Mouse (Mus musculus) intestine, embryonic 14.5 days (tissue): Measurements from ENCODE around the gene Nploc4. TPM values are rescaled to one million over a fixed set of nuclear protein-coding genes. Genes with fewer than 3 reads are reported as not detected.

ENCODE experiments used
- ATAC-seq: fragments of 200-750 bp; cut with Nextera tagmentation; replicated peaks from 2 replicates; pipeline ENCODE4 v1.8.0; 2017; ENCODE audit warnings: low read depth, moderate number of reproducible peaks, moderate TSS enrichment, moderate library complexity; ENCODE audit not compliant: low FRiP score, low TSS enrichment
- DNase-seq: peaks from one replicate; pipeline ENCODE4 v3.0.0-alpha.2; 2018; ENCODE audit warnings: low spot score
- H3K27ac ChIP-seq: fragments of 300-500 bp; sonication (generic); 2 replicates; pipeline ENCODE4 v1.5.1; 2014; ENCODE audit warnings: low read depth, mild to moderate bottlenecking, control low read depth
- H3K27me3 ChIP-seq: fragments of 300-500 bp; sonication (generic); replicated peaks from 2 replicates; pipeline ENCODE4 v1.6.1; 2014; ENCODE audit warnings: low read length, control low read depth; ENCODE audit not compliant: control insufficient read depth, insufficient read depth
- H3K36me3 ChIP-seq: fragments of 300-500 bp; sonication (generic); 2 replicates; pipeline ENCODE4 v1.6.1; 2014; ENCODE audit warnings: low read length, control low read depth; ENCODE audit not compliant: control insufficient read depth, insufficient read depth
- H3K4me1 ChIP-seq: fragments of 300-500 bp; sonication (generic); replicated peaks from 2 replicates; pipeline ENCODE4 v1.6.1; 2014; ENCODE audit warnings: low read length, control low read depth, mixed read lengths; ENCODE audit not compliant: control insufficient read depth, insufficient read depth
- H3K4me2 ChIP-seq: fragments of 300-500 bp; sonication (generic); 2 replicates; pipeline ENCODE4 v1.6.1; 2014; ENCODE audit warnings: low read length
- H3K4me3 ChIP-seq: fragments of 300-500 bp; sonication (generic); 2 replicates; pipeline ENCODE4 v1.5.1; 2014; ENCODE audit warnings: low read depth, low read length, control low read depth, mixed read lengths
- H3K9ac ChIP-seq: fragments of 300-500 bp; sonication (generic); 2 replicates; pipeline ENCODE4 v1.6.1; 2014; ENCODE audit warnings: mild to moderate bottlenecking, low read length
- H3K9me3 ChIP-seq: fragments of 300-500 bp; sonication (generic); 2 replicates; pipeline ENCODE4 v1.6.1; 2016; ENCODE audit warnings: low read length, control low read depth; ENCODE audit not compliant: control insufficient read depth
- WGBS: fragments of 180-500 bp; shearing (Covaris S2); extraction: QIAGEN DNeasy Blood & Tissue Kit; methylation state at CpG from one replicate; pipeline ENCODE4 v1.1.7; 2014; 5-methylcytosine and 5-hydroxymethylcytosine counted together
- polyA plus RNA-seq: library from polyadenylated mRNA; unstranded; fragments of >200 nt; fragmentation: Nextera tagmentation; extraction: Ambion mirVana; gene quantifications from 2 replicates; pipeline ENCODE4 v1.2.1, GENCODE M21; 2014

The Nploc4 gene
- polyA plus RNA-seq, 1 experiment from 2014 or later: 37.4 TPM

DNA sequence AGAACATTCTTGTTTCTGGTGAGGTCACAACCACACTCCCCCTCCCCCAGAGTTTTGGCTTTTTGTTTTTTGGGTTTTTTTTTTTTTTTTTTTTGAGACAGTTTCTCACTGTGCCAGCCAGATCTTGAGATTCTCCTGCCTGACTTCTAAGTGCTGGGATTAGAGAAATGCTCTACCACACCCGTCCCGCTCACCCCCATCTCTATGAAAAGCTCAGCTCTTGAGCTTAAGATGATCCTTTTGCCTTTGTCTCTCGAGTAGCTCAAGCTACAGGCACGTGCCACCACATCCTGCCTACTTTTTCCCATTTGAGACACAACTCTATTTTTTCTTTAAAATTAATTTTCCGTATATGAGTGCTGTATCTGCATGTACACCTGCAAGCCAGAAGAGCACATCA is 26.9 kb upstream of the Nploc4 start:
- Histone ChIP-seq H3K27me3 (no peaks in the 10 kb centered on the region), H3K36me3 (peaks cover 45% of the 10 kb centered on the region), H3K4me1 (peaks cover 19% of the 10 kb centered on the region), H3K9ac (no peak overlapping the region), H3K27ac (no peak overlapping the region), H3K4me3 (no peak overlapping the region), H3K9me3 (no peaks in the 10 kb centered on the region), H3K4me2 (no peak overlapping the region)
- ATAC-seq: no peak
- DNase-seq: no peak
- 93% methylated on average over 5 of the region's 5 CpGs for WGBS

DNA sequence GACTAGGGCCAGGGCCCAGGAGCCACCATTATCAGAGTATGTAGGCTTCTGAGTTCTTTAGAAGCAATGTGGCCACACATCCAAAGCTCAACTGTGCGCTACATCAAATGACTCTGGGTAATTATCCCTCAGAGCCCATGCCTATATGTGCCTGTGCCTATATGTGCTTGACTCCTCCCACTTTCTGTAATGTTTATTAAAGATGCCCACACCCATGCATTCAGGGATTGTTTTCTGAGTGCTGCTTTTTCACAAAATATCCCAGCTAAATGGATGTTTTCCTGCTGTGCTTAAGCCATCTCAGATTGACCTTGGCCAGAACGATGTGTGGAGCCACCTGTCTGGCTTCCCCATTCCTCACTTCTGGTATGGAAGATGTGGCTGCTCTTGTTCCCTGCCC is 26.0 kb upstream of the Nploc4 start:
- H3K9me3 ChIP-seq: no peaks in the 10 kb centered on the region
- H3K27me3 ChIP-seq: no peaks in the 10 kb centered on the region
- no peak overlapping the region for H3K4me2 ChIP-seq
- H3K27ac ChIP-seq: no peak overlapping the region
- WGBS: 90% methylated on average over 2 of the region's 2 CpGs
- H3K9ac ChIP-seq: no peak overlapping the region
- no peak overlapping the region for H3K4me3 ChIP-seq
- H3K36me3 ChIP-seq: peaks cover 40% of the 10 kb centered on the region
- peaks cover 24% of the 10 kb centered on the region for H3K4me1 ChIP-seq
- no peak for ATAC-seq
- DNase-seq: no peak

DNA sequence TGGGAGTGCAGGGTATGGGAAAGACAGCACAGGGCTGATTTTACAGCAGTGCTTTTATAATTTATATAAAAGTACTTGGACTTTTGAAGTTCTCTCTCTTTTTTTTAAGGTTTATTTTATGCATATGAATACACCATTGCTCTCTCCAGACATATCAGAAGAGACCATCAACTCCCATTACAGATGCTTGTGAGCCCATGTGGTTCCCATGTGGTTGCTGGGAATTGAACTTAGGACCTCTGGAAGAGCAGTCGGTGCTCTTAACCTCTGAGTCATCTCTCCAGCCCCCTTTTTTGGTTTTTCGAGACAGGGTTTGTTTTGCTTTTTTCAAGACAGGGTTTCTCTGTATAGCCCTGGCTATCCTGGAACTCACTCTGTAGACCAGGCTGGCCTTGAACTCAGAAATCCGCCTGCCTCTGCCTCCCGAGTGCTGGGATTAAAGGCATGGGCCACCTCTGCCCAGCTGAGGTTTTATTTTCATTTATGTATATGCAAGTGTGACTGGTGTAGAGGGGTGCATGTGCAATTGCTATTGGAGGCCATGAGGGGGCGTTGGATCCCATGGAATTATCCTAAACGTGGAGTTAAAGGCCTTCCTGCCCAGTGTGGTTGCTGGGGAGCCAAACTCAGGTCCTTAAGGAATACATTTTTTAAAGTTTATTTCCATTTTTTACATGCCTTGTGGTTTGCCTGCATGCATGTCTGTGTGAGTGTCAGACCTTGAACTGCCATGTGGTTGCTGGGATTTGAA is 21.5 kb upstream of the Nploc4 start:
- no peak overlapping the region for H3K27ac ChIP-seq
- peak overlapping the region; percentile 92 for H3K4me2 ChIP-seq
- H3K9ac ChIP-seq: peak overlapping the region; percentile 90
- WGBS: 68% methylated on average over 6 of the region's 6 CpGs
- H3K36me3 ChIP-seq: peaks cover 35% of the 10 kb centered on the region
- DNase-seq (no peak), ATAC-seq (no peak)
- H3K4me3 ChIP-seq: peak overlapping the region; percentile 96
- no peaks in the 10 kb centered on the region for H3K9me3 ChIP-seq
- H3K27me3 ChIP-seq: no peaks in the 10 kb centered on the region
- H3K4me1 ChIP-seq: peaks cover 13% of the 10 kb centered on the region; the same call in 1 of the 2 replicates

DNA sequence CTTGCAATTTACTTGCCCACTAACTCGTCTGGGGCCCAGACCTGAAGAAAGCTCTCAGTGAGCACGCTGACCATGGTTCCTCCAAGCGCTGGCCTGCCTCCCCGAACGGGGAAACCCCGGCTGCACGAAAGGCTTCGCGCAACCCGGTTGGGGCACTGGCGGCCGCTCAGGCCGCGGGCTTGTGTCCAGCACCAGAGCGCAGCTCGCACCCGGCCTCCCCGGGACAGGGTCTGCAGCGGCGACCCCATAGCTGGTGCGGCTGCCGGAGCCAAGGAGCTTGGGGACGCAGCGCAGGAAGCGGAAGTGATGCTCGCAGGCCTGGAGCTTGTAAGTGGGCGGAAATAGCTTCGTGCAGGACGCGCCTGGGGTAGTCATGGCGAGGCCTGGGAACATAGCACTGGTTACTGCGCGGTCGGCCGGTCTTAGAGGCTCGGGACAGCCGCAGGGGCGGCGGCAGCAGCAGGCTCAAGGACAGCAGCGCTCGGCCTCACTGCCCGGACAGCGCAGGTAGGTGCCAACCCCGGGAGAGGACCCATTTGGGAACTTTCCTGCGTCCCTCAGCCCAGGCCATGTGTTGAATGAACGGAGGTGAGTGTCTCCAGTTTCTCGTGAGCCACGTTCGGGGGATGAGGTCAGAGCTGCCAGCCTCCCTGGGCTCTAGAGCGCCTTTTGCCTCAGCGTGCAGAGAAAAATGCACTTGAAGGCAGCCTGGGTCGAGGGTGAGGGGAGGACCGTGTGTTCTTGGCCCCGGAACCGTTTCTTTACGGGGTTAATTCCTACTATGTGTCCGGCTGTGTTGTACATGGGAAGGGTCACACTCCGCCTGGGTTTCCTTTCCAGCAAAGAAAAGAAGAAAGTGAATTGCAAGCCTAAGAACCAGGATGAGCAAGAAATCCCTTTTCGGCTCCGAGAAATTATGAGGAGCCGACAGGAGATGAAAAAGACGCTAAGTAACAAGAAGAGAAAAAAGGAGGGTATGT is 20.6 kb upstream of the Nploc4 start, which contains the start of the genes Oxld1 and Ccdc137:
TSS of gene Oxld1 (minus strand) at position 297 of the 980 bp plus-strand sequence.
TSS of gene Ccdc137 (plus strand) at position 344 of the 980 bp plus-strand sequence.
- 3% methylated on average over 62 of the region's 62 CpGs for WGBS
- Histone ChIP-seq H3K27ac (peak within 1 kb of the TSS; percentile 71), H3K9me3 (no peaks in the 10 kb centered on the region), H3K9ac (peak within 1 kb of the TSS; percentile 90), H3K4me1 (peaks cover 13% of the 10 kb centered on the region; the same call in 1 of the 2 replicates), H3K4me2 (peak within 1 kb of the TSS; percentile 92), H3K36me3 (peaks cover 30% of the 10 kb centered on the region), H3K27me3 (no peaks in the 10 kb centered on the region), H3K4me3 (peak within 1 kb of the TSS; percentile 96)
- peak; percentile 89 for DNase-seq
- ATAC-seq: peak; percentile 80

DNA sequence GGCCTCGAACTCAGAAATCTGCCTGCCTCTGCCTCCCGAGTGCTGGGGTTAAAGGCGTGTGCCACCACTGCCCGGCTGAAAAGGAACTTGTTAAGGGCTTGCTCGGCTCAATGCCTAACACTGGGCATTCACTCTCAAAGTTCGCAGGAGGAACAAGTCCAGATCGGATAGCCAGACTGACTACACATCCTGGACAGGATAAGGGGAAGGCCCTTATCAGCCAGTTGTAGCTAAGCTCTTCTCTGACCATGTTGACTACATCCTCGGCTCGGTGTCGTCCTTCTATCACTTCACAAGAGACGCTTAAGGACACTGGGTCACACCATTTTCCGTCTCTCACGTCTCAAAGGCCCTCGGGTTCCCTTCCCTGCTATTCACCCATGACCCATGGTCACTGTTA is 19.9 kb upstream of the Nploc4 start:
- Histone ChIP-seq H3K4me2 (peak overlapping the region; percentile 92), H3K27ac (peak overlapping the region; percentile 71), H3K4me1 (peaks cover 13% of the 10 kb centered on the region; the same call in 1 of the 2 replicates), H3K9me3 (no peaks in the 10 kb centered on the region), H3K27me3 (no peaks in the 10 kb centered on the region), H3K9ac (peak overlapping the region; percentile 90), H3K4me3 (peak overlapping the region; percentile 96), H3K36me3 (peaks cover 27% of the 10 kb centered on the region)
- DNase-seq: no peak
- 0 out of 2 replicates have a peak, but pooled peaks have one; percentile 2 for ATAC-seq
- WGBS: 30% methylated on average over 14 of the region's 14 CpGs

DNA sequence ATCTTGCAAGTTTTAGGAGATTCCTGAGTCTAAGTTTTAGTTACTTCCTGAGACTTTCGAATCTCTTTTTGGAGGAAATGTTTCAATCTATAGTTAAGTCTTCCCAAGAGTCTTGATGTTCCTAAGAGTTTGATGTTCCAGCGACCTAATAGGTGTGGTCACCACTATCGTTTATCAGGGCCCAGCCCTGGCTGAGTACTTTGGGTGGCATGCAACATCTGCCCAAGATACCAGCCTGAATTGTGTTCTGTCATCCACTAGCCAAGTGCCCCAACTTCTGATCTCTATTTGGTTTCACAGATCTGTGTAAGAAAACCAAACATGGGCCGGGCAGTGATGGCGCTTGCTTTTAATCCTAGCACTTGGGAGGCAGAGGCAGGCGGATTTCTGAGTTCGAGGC is 17.9 kb upstream of the Nploc4 start:
- 93% methylated on average over 7 of the region's 7 CpGs for WGBS
- no peak overlapping the region for H3K27ac ChIP-seq
- peaks cover 13% of the 10 kb centered on the region; the same call in 1 of the 2 replicates for H3K4me1 ChIP-seq
- no peak overlapping the region for H3K9ac ChIP-seq
- H3K36me3 ChIP-seq: peaks cover 8% of the 10 kb centered on the region
- ATAC-seq (no peak), DNase-seq (no peak)
- H3K4me3 ChIP-seq: no peak overlapping the region
- H3K9me3 ChIP-seq: no peaks in the 10 kb centered on the region
- no peaks in the 10 kb centered on the region for H3K27me3 ChIP-seq
- no peak overlapping the region for H3K4me2 ChIP-seq

DNA sequence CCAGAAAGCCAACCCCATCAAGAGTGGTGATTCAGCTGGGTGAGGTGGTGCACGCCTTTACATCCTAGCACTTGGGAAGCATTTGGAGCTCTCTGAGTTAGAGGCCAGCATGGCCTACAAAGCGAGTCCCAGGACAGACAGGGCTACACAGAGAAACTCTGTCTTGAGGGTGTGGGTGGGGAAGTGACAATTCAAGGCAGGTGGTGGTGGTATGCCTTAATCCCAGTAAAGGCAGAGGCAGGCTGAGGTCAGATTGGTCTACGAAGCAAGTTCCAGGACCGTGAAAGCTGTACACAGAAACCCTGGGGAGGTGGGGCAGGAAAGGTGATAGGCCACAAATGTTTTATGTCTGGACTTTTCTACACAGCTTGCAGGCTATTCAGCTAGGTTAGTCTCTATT is 17.5 kb upstream of the Nploc4 start:
- H3K4me1 ChIP-seq: peaks cover 13% of the 10 kb centered on the region; the same call in 1 of the 2 replicates
- H3K27ac ChIP-seq: no peak overlapping the region
- 95% methylated on average over 4 of the region's 4 CpGs for WGBS
- H3K4me2 ChIP-seq: no peak overlapping the region
- H3K36me3 ChIP-seq: peaks cover 5% of the 10 kb centered on the region
- DNase-seq (no peak), ATAC-seq (no peak)
- no peak overlapping the region for H3K4me3 ChIP-seq
- no peak overlapping the region; the same call in 1 of the 2 replicates for H3K9ac ChIP-seq
- H3K9me3 ChIP-seq: no peaks in the 10 kb centered on the region
- H3K27me3 ChIP-seq: no peaks in the 10 kb centered on the region

DNA sequence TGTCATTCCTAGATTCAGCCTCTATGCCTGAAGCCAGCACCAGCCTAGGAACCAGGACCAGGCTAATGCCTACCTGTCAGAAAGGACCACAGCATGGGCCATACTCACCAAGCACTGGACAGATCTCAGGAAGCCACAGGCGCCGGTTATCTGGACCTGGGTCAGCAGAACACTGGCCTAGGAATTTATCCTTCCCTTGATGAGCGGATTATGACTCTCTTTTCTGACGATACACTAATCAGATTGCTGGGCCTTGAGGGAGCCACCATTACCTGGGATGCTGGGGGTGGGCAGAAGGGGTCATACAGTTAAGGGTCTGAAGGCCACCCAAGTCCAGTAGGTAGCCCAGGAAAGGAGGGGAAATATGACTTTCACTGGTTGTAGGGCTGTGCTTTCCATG is 15.8 kb upstream of the Nploc4 start, which contains the start of gene Pde6g:
TSS of gene Pde6g (minus strand) at position 195 of the 400 bp plus-strand sequence.
- DNase-seq (no peak), ATAC-seq (no peak)
- H3K4me1 ChIP-seq: peaks cover 5% of the 10 kb centered on the region; the same call in 1 of the 2 replicates
- no peaks in the 10 kb centered on the region for H3K27me3 ChIP-seq
- 84% methylated on average over 4 of the region's 4 CpGs for WGBS
- no peak within 1 kb of the TSS for H3K4me2 ChIP-seq
- no peaks in the 10 kb centered on the region for H3K36me3 ChIP-seq
- no peak within 1 kb of the TSS for H3K4me3 ChIP-seq
- H3K9ac ChIP-seq: no peak within 1 kb of the TSS
- no peaks in the 10 kb centered on the region for H3K9me3 ChIP-seq
- no peak within 1 kb of the TSS for H3K27ac ChIP-seq
